Mouse (Mus musculus) heart, adult 2 months (tissue): ENCODE data around the gene Gfpt2. TPM values are rescaled to one million over a fixed set of nuclear protein-coding genes. Genes with fewer than 3 reads are reported as not detected.
"Not testable (repeated sequence)": the region's sequence is repeated elsewhere in the genome, so short reads cannot be mapped to it uniquely, and the experiment has no call there.

Experiments
- DNase-seq, 2 experiments: peaks; one replicate each; pipeline ENCODE4 v3.0.0; 2021
- H3K27ac ChIP-seq: fragments of 200-600 bp; 2 replicates; pipeline ENCODE4 v1.8.1; 2022
- H3K27me3 ChIP-seq: fragments of 200-500 bp; 2 replicates; pipeline ENCODE4 v1.6.1; 2012; ENCODE audit warnings: mild to moderate bottlenecking, low read length, inconsistent platforms, mixed read lengths; ENCODE audit not compliant: control insufficient read depth, insufficient read depth
- H3K36me3 ChIP-seq: fragments of 200-500 bp; 2 replicates; pipeline ENCODE4 v1.6.1; 2012; ENCODE audit warnings: low read length, inconsistent platforms; ENCODE audit not compliant: control insufficient read depth, insufficient read depth
- H3K4me1 ChIP-seq: fragments of 200-500 bp; 2 replicates; pipeline ENCODE4 v1.6.1; 2011; ENCODE audit warnings: low read length; ENCODE audit not compliant: control insufficient read depth, insufficient read depth
- H3K4me3 ChIP-seq: fragments of 200-600 bp; 2 replicates; pipeline ENCODE4 v1.8.1; 2022
- H3K79me2 ChIP-seq: fragments of 200-500 bp; replicated peaks from 2 replicates; pipeline ENCODE4 v1.6.1; 2012; ENCODE audit warnings: mild to moderate bottlenecking, inconsistent platforms, low read length, moderate library complexity, mixed read lengths; ENCODE audit not compliant: control insufficient read depth, insufficient read depth
- H3K9ac ChIP-seq: fragments of 200-500 bp; 2 replicates; pipeline ENCODE4 v1.6.1; 2012; ENCODE audit warnings: low read depth, mild to moderate bottlenecking, control low read depth, inconsistent platforms, low read length, mixed read lengths
- CTCF ChIP-seq: fragments of 200-600 bp; IDR thresholded peaks from 2 replicates; pipeline ENCODE4 v1.8.1; 2022; ENCODE audit warnings: antibody characterized with exemption, mild to moderate bottlenecking, moderate library complexity
- EP300 ChIP-seq: fragments of 200-500 bp; IDR thresholded peaks from 2 replicates; pipeline ENCODE4 v1.6.1; 2011; ENCODE audit warnings: low read depth, low read length, control low read depth; ENCODE audit not compliant: insufficient read depth
- POLR2A ChIP-seq: fragments of 200-500 bp; IDR thresholded peaks from 2 replicates; pipeline ENCODE4 v1.6.1; 2011; ENCODE audit warnings: mild to moderate bottlenecking, low read depth, low read length, control low read depth; ENCODE audit not compliant: insufficient read depth
- WGBS: fragments of 180-500 bp; shearing (Covaris S2); methylation state at CpG from one replicate; pipeline ENCODE4 v1.1.7; 2018; 5-methylcytosine and 5-hydroxymethylcytosine counted together
- intact Hi-C: fragments of 180-260 bp; cut with DNase I; formaldehyde crosslinking; loops from one replicate; pipeline ENCODE4 v1.15.1; 2025
- polyA plus RNA-seq: library from polyadenylated mRNA; depleted of rRNA; stranded (reverse); fragments of >200 nt; gene quantifications from 2 replicates; pipeline ENCODE4 v1.2.3, GENCODE M21; 2012
- total RNA-seq, 2 experiments: library from RNA; stranded (reverse); gene quantifications; 2 replicates each; pipeline ENCODE4 v1.2.3; 2021

Gfpt2 gene
- total and polyA plus RNA-seq, 3 experiments, result 11.8 to 14.0 (median 13.8) TPM

DNA sequence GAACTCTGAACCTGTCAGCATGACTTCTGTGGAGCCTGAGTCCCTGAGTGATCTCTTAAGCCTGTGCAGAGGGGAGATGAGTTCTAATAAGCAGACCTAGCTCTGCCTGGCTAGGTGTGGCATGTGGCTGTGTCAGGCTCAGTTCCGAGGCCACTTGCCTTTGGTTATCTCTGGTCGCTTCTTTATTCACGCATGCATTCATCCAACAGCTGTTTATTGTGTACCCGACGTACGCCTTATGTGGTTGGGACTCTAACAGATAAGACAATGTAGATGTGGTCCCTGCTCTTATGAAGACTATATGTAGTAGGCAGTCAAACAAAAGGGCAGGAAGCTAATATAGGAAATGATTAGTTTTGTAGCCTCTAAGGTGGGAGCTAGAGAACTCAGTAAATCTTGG lies 5.0 kb downstream of the Gfpt2 start:
- Histone ChIP-seq H3K27ac (no peak overlapping the region), H3K9ac (no peak overlapping the region), H3K27me3 (0 out of 2 replicates have a peak, but pooled peaks cover 2% of the 10 kb centered on the region), H3K36me3 (no peaks in the 10 kb centered on the region), H3K4me3 (no peak overlapping the region), H3K4me1 (no peaks in the 10 kb centered on the region), H3K79me2 (no peaks in the 10 kb centered on the region)
- 84% methylated on average over 6 of the region's 6 CpGs for WGBS
- intact Hi-C loops, result loop anchor here (5.0 kb wide), 1 partner anchor 42 kb away; no protein-coding TSS in a partner anchor
- no peak for TF ChIP-seq CTCF
- TF ChIP-seq EP300, result no peak
- DNase-seq, result no peak

- Histone ChIP-seq H3K36me3 (no peaks in the 10 kb centered on the region), H3K4me1 (no peaks in the 10 kb centered on the region), H3K27me3 (no peaks in the 10 kb centered on the region), H3K79me2 (no peaks in the 10 kb centered on the region), H3K27ac (no peak overlapping the region), H3K9ac (no peak overlapping the region), H3K4me3 (no peak overlapping the region)
- no peak for DNase-seq
- TF ChIP-seq EP300 (no peak), CTCF (no peak), POLR2A (no peak)
- WGBS, result 72% methylated on average over 4 of the region's 4 CpGs
- intact Hi-C loops, result no loop called here
Observed at GRCm38 (mm10) chr11:49801516-49801915, 7.5 kb downstream of the Gfpt2 start.

GRCm38 (mm10) chr11:49803801-49804200 lies 9.8 kb downstream of the Gfpt2 start:
- intact Hi-C loops, result no loop called here
- H3K36me3 ChIP-seq, result no peaks in the 10 kb centered on the region
- no peak overlapping the region for H3K27ac ChIP-seq
- DNase-seq, result no peak
- WGBS, result 94% methylated on average over 4 of the region's 4 CpGs
- H3K4me1 ChIP-seq, result no peaks in the 10 kb centered on the region
- H3K27me3 ChIP-seq, result no peaks in the 10 kb centered on the region
- H3K4me3 ChIP-seq, result no peak overlapping the region
- no peaks in the 10 kb centered on the region for H3K79me2 ChIP-seq
- no peak overlapping the region for H3K9ac ChIP-seq
- TF ChIP-seq CTCF (no peak), POLR2A (no peak), EP300 (no peak)

- Histone ChIP-seq H3K4me3 (no peak overlapping the region), H3K36me3 (no peaks in the 10 kb centered on the region), H3K27ac (no peak overlapping the region), H3K27me3 (no peaks in the 10 kb centered on the region), H3K9ac (no peak overlapping the region), H3K79me2 (no peaks in the 10 kb centered on the region), H3K4me1 (peaks cover 1% of the 10 kb centered on the region; the same call in 1 of the 2 replicates)
- WGBS, result 62% methylated on average over 3 of the region's 3 CpGs
- intact Hi-C loops, result no loop called here
- TF ChIP-seq EP300, result no peak
- TF ChIP-seq POLR2A, result no peak
- DNase-seq, result no peak
Observed at GRCm38 (mm10) chr11:49806218-49806617, 12.2 kb downstream of the Gfpt2 start.

DNA sequence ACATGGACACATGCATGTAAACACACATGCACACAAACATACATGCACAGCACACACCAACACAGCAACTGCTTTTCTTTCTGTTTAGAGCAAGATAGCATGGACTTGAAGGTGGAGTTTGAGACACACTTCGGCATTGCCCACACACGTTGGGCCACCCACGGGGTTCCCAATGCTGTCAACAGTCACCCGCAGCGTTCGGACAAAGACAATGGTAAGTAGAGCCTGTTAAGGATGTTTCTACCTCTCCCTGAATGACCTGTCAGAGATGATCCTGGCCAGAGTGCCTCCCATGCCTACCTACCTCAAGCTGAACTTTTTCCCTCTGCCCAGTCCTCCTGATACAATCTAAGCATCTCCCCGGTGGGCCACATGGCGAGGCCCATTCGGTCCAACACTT lies 15.0 kb downstream of the Gfpt2 start:
- Histone ChIP-seq H3K4me1 (peaks cover 1% of the 10 kb centered on the region; the same call in 1 of the 2 replicates), H3K9ac (no peak overlapping the region), H3K27me3 (no peaks in the 10 kb centered on the region), H3K79me2 (no peaks in the 10 kb centered on the region), H3K27ac (no peak overlapping the region), H3K4me3 (no peak overlapping the region), H3K36me3 (peaks cover 3% of the 10 kb centered on the region; the same call in 1 of the 2 replicates)
- 86% methylated on average over 9 of the region's 9 CpGs for WGBS
- intact Hi-C loops, result no loop called here
- DNase-seq, result no peak
- no peak for TF ChIP-seq EP300
- no peak for TF ChIP-seq POLR2A
- TF ChIP-seq CTCF, result no peak

GRCm38 (mm10) chr11:49810696-49811095 lies 16.7 kb downstream of the Gfpt2 start:
- H3K4me3 ChIP-seq, intact Hi-C loops, H3K36me3 ChIP-seq, H3K9ac ChIP-seq, H3K4me1 ChIP-seq, DNase-seq, H3K27me3 ChIP-seq, H3K27ac ChIP-seq, H3K79me2 ChIP-seq: not testable (repeated sequence)
- 53% methylated on average over 7 of the region's 7 CpGs for WGBS
